Mouse (Mus musculus) activated CD4-positive, CD25-positive, alpha-beta regulatory T cell, adult 4 months (primary cell): ENCODE data around the gene Igfbp3. TPM values are rescaled to one million over a fixed set of nuclear protein-coding genes. Genes with fewer than 3 reads are reported as not detected.
"Not testable (repeated sequence)": the region's sequence is repeated elsewhere in the genome, so short reads cannot be mapped to it uniquely, and the experiment has no call there.

Experiments used
- ATAC-seq: one replicate; pipeline ENCODE4 v1.8.0; 2017
- polyA plus RNA-seq, 2 experiments: library from polyadenylated mRNA; unstranded; fragments of 100-300 nt; shearing (Covaris generic); gene quantifications; one replicate each; pipeline ENCODE4 v1.2.1; 2017

Gene Igfbp3
- not detected for polyA plus RNA-seq

- no peak for ATAC-seq
Observed at GRCm38 (mm10) chr11:7213501-7214341, at the start of gene Igfbp3. Igfbp3 (minus strand) TSS chr11:7213923.

GRCm38 (mm10) chr11:7250870-7251269, 37.1 kb upstream of the Igfbp3 start:
- ATAC-seq, result no peak

GRCm38 (mm10) chr11:7250415-7250814, 36.7 kb upstream of the Igfbp3 start:
- no peak for ATAC-seq

- ATAC-seq, result no peak
Observed at GRCm38 (mm10) chr11:7244782-7245181, 31.1 kb upstream of the Igfbp3 start.

GRCm38 (mm10) chr11:7239041-7239740, 25.5 kb upstream of the Igfbp3 start:
- no peak for ATAC-seq

- no peak for ATAC-seq
Observed at GRCm38 (mm10) chr11:7238546-7238945, 24.8 kb upstream of the Igfbp3 start.

- ATAC-seq, result no peak
Observed at GRCm38 (mm10) chr11:7237712-7238111, 24.0 kb upstream of the Igfbp3 start.

- no peak for ATAC-seq
Observed at GRCm38 (mm10) chr11:7236751-7237150, 23.0 kb upstream of the Igfbp3 start.

GRCm38 (mm10) chr11:7234981-7235609, 21.4 kb upstream of the Igfbp3 start:
- no peak for ATAC-seq

- ATAC-seq, result no peak
Observed at GRCm38 (mm10) chr11:7234436-7234835, 20.7 kb upstream of the Igfbp3 start.

- no peak for ATAC-seq
Observed at GRCm38 (mm10) chr11:7233333-7233732, 19.6 kb upstream of the Igfbp3 start.

GRCm38 (mm10) chr11:7231958-7232357, 18.2 kb upstream of the Igfbp3 start:
- ATAC-seq, result no peak

- no peak for ATAC-seq
Observed at GRCm38 (mm10) chr11:7230000-7230399, 16.3 kb upstream of the Igfbp3 start.

GRCm38 (mm10) chr11:7228107-7228506, 14.4 kb upstream of the Igfbp3 start:
- ATAC-seq, result no peak

GRCm38 (mm10) chr11:7226810-7227550, 13.3 kb upstream of the Igfbp3 start:
- ATAC-seq, result no peak

GRCm38 (mm10) chr11:7226200-7226599, 12.5 kb upstream of the Igfbp3 start:
- ATAC-seq, result no peak

GRCm38 (mm10) chr11:7221826-7222225, 8.1 kb upstream of the Igfbp3 start:
- not testable (repeated sequence) for ATAC-seq

- no peak for ATAC-seq
Observed at GRCm38 (mm10) chr11:7215703-7216102, 2.0 kb upstream of the Igfbp3 start.

- ATAC-seq, result no peak
Observed at GRCm38 (mm10) chr11:7214761-7215160, 1.0 kb upstream of the Igfbp3 start.

GRCm38 (mm10) chr11:7214342-7214660, 578 bp upstream of the Igfbp3 start:
- ATAC-seq, result no peak

GRCm38 (mm10) chr11:7213161-7213500, 592 bp downstream of the Igfbp3 start:
- ATAC-seq, result no peak

GRCm38 (mm10) chr11:7212126-7212798, 1.5 kb downstream of the Igfbp3 start:
- no peak for ATAC-seq
